Mouse (Mus musculus) cerebellum, adult 9-10 months (tissue): Measurements from ENCODE around the gene Scg5.
A peak's percentile ranks its signal among the peaks of the same experiment; 100 is the strongest.

Experiments used
- DNase-seq: peaks from one replicate; pipeline ENCODE4 v3.0.0; 2022

Scg5 gene

GRCm38 (mm10) chr2:113828943-113829882, at the start of gene Scg5:
Scg5 (minus strand) TSS chr2:113829121.
- DNase-seq = peak; percentile 94

GRCm38 (mm10) chr2:113870115-113870514, 41.2 kb upstream of the Scg5 start:
- DNase-seq = no peak

- no peak for DNase-seq
Measured at GRCm38 (mm10) chr2:113868404-113868803, 39.5 kb upstream of the Scg5 start.

- peak; percentile 16 for DNase-seq
Measured at GRCm38 (mm10) chr2:113866155-113866554, 37.2 kb upstream of the Scg5 start.

GRCm38 (mm10) chr2:113849141-113849540, 20.2 kb upstream of the Scg5 start:
- no peak for DNase-seq

- peak; percentile 96 for DNase-seq
Measured at GRCm38 (mm10) chr2:113848245-113849121, 19.6 kb upstream of the Scg5 start, which contains the start of gene Arhgap11a. Arhgap11a (minus strand) TSS chr2:113848661.

- no peak for DNase-seq
Measured at GRCm38 (mm10) chr2:113847678-113848244, 18.8 kb upstream of the Scg5 start.

- DNase-seq = no peak
Measured at GRCm38 (mm10) chr2:113845081-113845480, 16.2 kb upstream of the Scg5 start.

GRCm38 (mm10) chr2:113841656-113842437, 12.9 kb upstream of the Scg5 start:
- no peak for DNase-seq

- no peak for DNase-seq
Measured at GRCm38 (mm10) chr2:113839488-113839887, 10.6 kb upstream of the Scg5 start.

GRCm38 (mm10) chr2:113835219-113835618, 6.3 kb upstream of the Scg5 start:
- DNase-seq = no peak

- peak; percentile 51 for DNase-seq
Measured at GRCm38 (mm10) chr2:113828086-113828942, 607 bp downstream of the Scg5 start.

- peak; percentile 80 for DNase-seq
Measured at GRCm38 (mm10) chr2:113823909-113824308, 5.0 kb downstream of the Scg5 start.

- DNase-seq = no peak
Measured at GRCm38 (mm10) chr2:113822367-113822766, 6.6 kb downstream of the Scg5 start.

- DNase-seq = no peak
Measured at GRCm38 (mm10) chr2:113821176-113821734, 7.7 kb downstream of the Scg5 start.

- DNase-seq = peak; percentile 5
Measured at GRCm38 (mm10) chr2:113820117-113820516, 8.8 kb downstream of the Scg5 start.

GRCm38 (mm10) chr2:113817681-113818606, 11.0 kb downstream of the Scg5 start:
- DNase-seq = peak; percentile 49

- DNase-seq = peak; percentile 75
Measured at GRCm38 (mm10) chr2:113807640-113808039, 21.3 kb downstream of the Scg5 start.

- DNase-seq = peak; percentile 65
Measured at GRCm38 (mm10) chr2:113806851-113807577, 21.9 kb downstream of the Scg5 start.
